Mouse (Mus musculus) stomach, embryonic 15.5 days (tissue): ENCODE measurements around the gene Ppp1r12b. TPM values are rescaled to one million over a fixed set of nuclear protein-coding genes. Genes with fewer than 3 reads are reported as not detected.

Experiments
- ATAC-seq: fragments of 200-750 bp; cut with Nextera tagmentation; 2 replicates; pipeline ENCODE4 v1.8.0; 2017; ENCODE audit warnings: low read depth, moderate number of reproducible peaks, moderate TSS enrichment; ENCODE audit not compliant: insufficient read depth, low FRiP score
- H3K27ac ChIP-seq: fragments of 300-500 bp; sonication (generic); 2 replicates; pipeline ENCODE4 v1.5.1; 2015; ENCODE audit warnings: mild to moderate bottlenecking, inconsistent platforms
- H3K27me3 ChIP-seq: fragments of 300-500 bp; sonication (generic); replicated peaks from 2 replicates; pipeline ENCODE4 v1.6.1; 2015; ENCODE audit warnings: inconsistent platforms
- H3K36me3 ChIP-seq: fragments of 300-500 bp; sonication (generic); 2 replicates; pipeline ENCODE4 v1.6.1; 2015; ENCODE audit warnings: inconsistent platforms
- H3K4me1 ChIP-seq: fragments of 300-500 bp; sonication (generic); 2 replicates; pipeline ENCODE4 v1.6.1; 2015; ENCODE audit warnings: inconsistent platforms
- H3K4me2 ChIP-seq: fragments of 300-500 bp; sonication (generic); 2 replicates; pipeline ENCODE4 v1.6.1; 2015; ENCODE audit warnings: mild to moderate bottlenecking, inconsistent platforms
- H3K4me3 ChIP-seq: fragments of 300-500 bp; sonication (generic); replicated peaks from 2 replicates; pipeline ENCODE4 v1.5.1; 2015; ENCODE audit warnings: inconsistent platforms
- H3K9ac ChIP-seq: fragments of 300-500 bp; sonication (generic); 2 replicates; pipeline ENCODE4 v1.6.1; 2015; ENCODE audit warnings: inconsistent platforms
- H3K9me3 ChIP-seq: fragments of 300-500 bp; sonication (generic); 2 replicates; pipeline ENCODE4 v1.6.1; 2016; ENCODE audit warnings: inconsistent platforms
- WGBS: fragments of 180-500 bp; shearing (Covaris S2); methylation state at CpG from one replicate; pipeline ENCODE4 v1.1.7; 2015; 5-methylcytosine and 5-hydroxymethylcytosine counted together
- polyA plus RNA-seq: library from polyadenylated mRNA; unstranded; fragments of >200 nt; fragmentation: Nextera tagmentation; extraction: Ambion mirVana; gene quantifications from 2 replicates; pipeline ENCODE4 v1.2.1, GENCODE M21; 2015

Ppp1r12b gene
- polyA plus RNA-seq, 1 experiment from 2014 or later: 20.2 TPM

- Histone ChIP-seq H3K36me3 (no peaks in the 10 kb centered on the region), H3K4me1 (peaks cover 4% of the 10 kb centered on the region; the same call in 1 of the 2 replicates), H3K4me2 (no peak overlapping the region), H3K9ac (no peak overlapping the region), H3K27me3 (no peaks in the 10 kb centered on the region), H3K9me3 (no peaks in the 10 kb centered on the region), H3K4me3 (no peak overlapping the region), H3K27ac (peak overlapping the region; percentile 60)
- WGBS: 89% methylated on average over 1 of the region's 1 CpGs
- ATAC-seq: no peak
Measured at GRCm38 (mm10) chr1:134817120-134817519, 138.6 kb downstream of the Ppp1r12b start.

- Histone ChIP-seq H3K4me2 (no peak overlapping the region), H3K27ac (peak overlapping the region; percentile 60; the same call in 1 of the 2 replicates), H3K4me3 (no peak overlapping the region), H3K36me3 (no peaks in the 10 kb centered on the region), H3K27me3 (no peaks in the 10 kb centered on the region), H3K9me3 (no peaks in the 10 kb centered on the region), H3K9ac (no peak overlapping the region), H3K4me1 (peaks cover 4% of the 10 kb centered on the region; the same call in 1 of the 2 replicates)
- 37% methylated on average over 6 of the region's 6 CpGs for WGBS
- peak; percentile 84; the same call in 1 of the 2 replicates for ATAC-seq
Measured at GRCm38 (mm10) chr1:134816617-134817016, 139.1 kb downstream of the Ppp1r12b start.

- Histone ChIP-seq H3K27me3 (no peaks in the 10 kb centered on the region), H3K4me2 (no peak overlapping the region), H3K27ac (peak overlapping the region; percentile 5; the same call in 1 of the 2 replicates), H3K4me1 (peaks cover 4% of the 10 kb centered on the region; the same call in 1 of the 2 replicates), H3K4me3 (no peak overlapping the region), H3K9ac (no peak overlapping the region), H3K36me3 (no peaks in the 10 kb centered on the region), H3K9me3 (no peaks in the 10 kb centered on the region)
- 85% methylated on average over 3 of the region's 3 CpGs for WGBS
- no peak for ATAC-seq
Measured at GRCm38 (mm10) chr1:134815748-134816147, 140.0 kb downstream of the Ppp1r12b start.

GRCm38 (mm10) chr1:134805471-134805870, 150.3 kb downstream of the Ppp1r12b start:
- Histone ChIP-seq H3K4me3 (no peak overlapping the region), H3K4me2 (no peak overlapping the region), H3K36me3 (no peaks in the 10 kb centered on the region), H3K9me3 (no peaks in the 10 kb centered on the region), H3K27me3 (no peaks in the 10 kb centered on the region), H3K4me1 (peaks cover 12% of the 10 kb centered on the region), H3K9ac (no peak overlapping the region), H3K27ac (peak overlapping the region; percentile 55)
- WGBS: 53% methylated on average over 9 of the region's 9 CpGs
- ATAC-seq: 0 out of 2 replicates have a peak, but pooled peaks have one; percentile 8

- Histone ChIP-seq H3K27ac (peak overlapping the region; percentile 90), H3K4me2 (peak overlapping the region; percentile 40; the same call in 1 of the 2 replicates), H3K4me3 (no peak overlapping the region), H3K9ac (no peak overlapping the region; the same call in 1 of the 2 replicates), H3K9me3 (no peaks in the 10 kb centered on the region), H3K4me1 (peaks cover 12% of the 10 kb centered on the region), H3K27me3 (no peaks in the 10 kb centered on the region), H3K36me3 (no peaks in the 10 kb centered on the region)
- no peak for ATAC-seq
- WGBS: 35% methylated on average over 5 of the region's 5 CpGs
Measured at GRCm38 (mm10) chr1:134804373-134804772, 151.4 kb downstream of the Ppp1r12b start.

- H3K9ac ChIP-seq: peak overlapping the region; percentile 23; the same call in 1 of the 2 replicates
- 31% methylated on average over 16 of the region's 16 CpGs for WGBS
- peak overlapping the region; percentile 35 for H3K4me3 ChIP-seq
- H3K27ac ChIP-seq: peak overlapping the region; percentile 90
- H3K4me1 ChIP-seq: peaks cover 12% of the 10 kb centered on the region
- no peaks in the 10 kb centered on the region for H3K36me3 ChIP-seq
- H3K9me3 ChIP-seq: no peaks in the 10 kb centered on the region
- no peaks in the 10 kb centered on the region for H3K27me3 ChIP-seq
- ATAC-seq: peak; percentile 24; the same call in 1 of the 2 replicates
- H3K4me2 ChIP-seq: peak overlapping the region; percentile 40
Measured at GRCm38 (mm10) chr1:134803286-134804117, 152.2 kb downstream of the Ppp1r12b start.

GRCm38 (mm10) chr1:134801758-134802157, 154.0 kb downstream of the Ppp1r12b start:
- ATAC-seq: no peak
- 72% methylated on average over 7 of the region's 7 CpGs for WGBS
- Histone ChIP-seq H3K9me3 (no peaks in the 10 kb centered on the region), H3K27ac (peak overlapping the region; percentile 90), H3K4me1 (peaks cover 13% of the 10 kb centered on the region), H3K9ac (peak overlapping the region; percentile 25; the same call in 1 of the 2 replicates), H3K4me3 (peak overlapping the region; percentile 35), H3K36me3 (no peaks in the 10 kb centered on the region), H3K27me3 (no peaks in the 10 kb centered on the region), H3K4me2 (peak overlapping the region; percentile 40)

GRCm38 (mm10) chr1:134796536-134796935, 159.2 kb downstream of the Ppp1r12b start:
- Histone ChIP-seq H3K36me3 (no peaks in the 10 kb centered on the region), H3K27me3 (no peaks in the 10 kb centered on the region), H3K4me3 (no peak overlapping the region), H3K9me3 (no peaks in the 10 kb centered on the region), H3K9ac (no peak overlapping the region), H3K4me2 (no peak overlapping the region), H3K27ac (no peak overlapping the region), H3K4me1 (peaks cover 3% of the 10 kb centered on the region; the same call in 1 of the 2 replicates)
- no peak for ATAC-seq
- 58% methylated on average over 3 of the region's 3 CpGs for WGBS

GRCm38 (mm10) chr1:134796076-134796475, 159.7 kb downstream of the Ppp1r12b start:
- Histone ChIP-seq H3K4me1 (peaks cover 3% of the 10 kb centered on the region; the same call in 1 of the 2 replicates), H3K27me3 (no peaks in the 10 kb centered on the region), H3K27ac (no peak overlapping the region), H3K36me3 (no peaks in the 10 kb centered on the region), H3K4me3 (no peak overlapping the region), H3K4me2 (no peak overlapping the region), H3K9me3 (no peaks in the 10 kb centered on the region), H3K9ac (no peak overlapping the region)
- WGBS: 84% methylated on average over 1 of the region's 1 CpGs
- peak; percentile 4; the same call in 1 of the 2 replicates for ATAC-seq

GRCm38 (mm10) chr1:134791456-134791855, 164.3 kb downstream of the Ppp1r12b start:
- ATAC-seq: no peak
- Histone ChIP-seq H3K27ac (no peak overlapping the region), H3K9ac (no peak overlapping the region), H3K36me3 (no peaks in the 10 kb centered on the region), H3K27me3 (no peaks in the 10 kb centered on the region), H3K4me1 (peaks cover 4% of the 10 kb centered on the region; the same call in 1 of the 2 replicates), H3K4me3 (no peak overlapping the region), H3K9me3 (no peaks in the 10 kb centered on the region), H3K4me2 (no peak overlapping the region)

- Histone ChIP-seq H3K4me3 (no peak overlapping the region), H3K9me3 (no peaks in the 10 kb centered on the region), H3K9ac (no peak overlapping the region), H3K36me3 (no peaks in the 10 kb centered on the region), H3K27ac (no peak overlapping the region), H3K4me1 (peaks cover 4% of the 10 kb centered on the region; the same call in 1 of the 2 replicates), H3K4me2 (no peak overlapping the region), H3K27me3 (no peaks in the 10 kb centered on the region)
- 90% methylated on average over 2 of the region's 2 CpGs for WGBS
- ATAC-seq: no peak
Measured at GRCm38 (mm10) chr1:134790716-134791439, 164.9 kb downstream of the Ppp1r12b start.
